11 mouse cellular contexts compared by ENCODE assay signal in the genomic region with DNA sequence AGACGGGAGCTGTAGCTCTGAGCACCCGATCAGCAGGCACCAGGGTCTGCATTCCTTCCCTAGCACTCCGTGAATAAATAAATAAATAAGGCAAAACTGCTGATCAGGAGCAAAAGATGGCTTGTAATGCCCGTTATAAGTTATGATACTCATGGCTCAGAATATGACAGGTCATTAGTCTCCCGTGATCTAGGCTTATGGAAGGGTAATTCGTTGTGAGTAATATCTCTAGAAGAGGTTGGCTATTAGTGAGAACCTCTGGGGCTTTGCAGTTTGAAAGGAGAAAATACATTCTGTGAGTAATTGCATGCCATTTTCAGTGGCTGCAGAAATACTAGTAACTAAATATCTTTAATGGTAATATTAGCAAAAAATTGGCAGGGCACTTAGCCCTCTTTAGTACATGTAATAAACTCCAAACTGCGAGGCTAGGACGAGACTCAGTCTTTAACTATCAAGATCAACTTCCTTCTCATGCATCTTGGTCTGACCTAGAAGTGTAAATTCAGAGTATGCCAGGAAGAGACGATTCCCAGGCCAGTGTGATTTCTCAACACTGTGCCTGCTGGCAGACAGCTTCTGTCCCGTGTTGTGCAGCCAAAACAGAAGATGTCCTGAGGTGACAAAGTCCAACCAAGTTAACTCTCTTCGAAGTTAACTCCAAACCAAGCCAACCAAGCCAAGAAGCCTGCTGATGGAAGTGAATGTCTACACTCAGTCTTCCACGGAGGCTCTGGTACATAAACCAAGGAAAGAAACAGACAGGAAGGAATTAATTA. TPM values are rescaled to one million over a fixed set of nuclear protein-coding genes. Genes with fewer than 3 reads are reported as not detected.
DNase-seq lines count a peak whose midpoint lies in the region; ATAC-seq and TF ChIP-seq lines count a peak whose summit lies in the region.
"Had no signal": no experiment of that assay in that cellular context is flagged by ENCODE, and none has a peak within 500 bp of the region (broad histone marks: within the 10 kb centered on the region; RNA-seq: fewer than 3 reads in every experiment).

No protein-coding gene starts in this region.

- DNase-seq in heart, adult 18-20 months = peak; percentile 30 to 45
- no peak for DNase-seq in heart, adult 8-10 months (ENCODE audit: low spot score)
- DNase-seq in kidney, adult 2 months = peak; percentile 88
- DNase-seq in adipocyte (ENCODE audit: low spot score) = peak; percentile 94
- DNase-seq in gastrocnemius, postnatal 25 days = peak; percentile 49
- no peak for DNase-seq in thymus, postnatal 25 days
- DNase-seq: cerebellum, postnatal 25 days; heart, adult 11 months had no signal

- no peaks in the 10 kb centered on the region for H3K4me1 ChIP-seq in kidney, adult 2 months (ENCODE audit: control insufficient read depth, insufficient read depth, low read length)
- peaks cover 17% of the 10 kb centered on the region for H3K4me1 ChIP-seq in kidney, embryonic 16.5 days (ENCODE audit: insufficient read depth, low read length)

- no peak overlapping the region for H3K4me2 ChIP-seq in kidney, embryonic 16.5 days (replicated peaks; ENCODE audit: low read depth, low read length)
- H3K4me2 ChIP-seq: forebrain, embryonic 13.5 days; liver, embryonic 12.5 days had no signal

- no peak for TF ChIP-seq CTCF in kidney, adult 2 months (conservative IDR thresholded peaks at IDR 0.05; ENCODE audit: insufficient read depth, insufficient read length, low read depth, low read length)

- H3K9ac ChIP-seq in kidney, embryonic 16.5 days (replicated peaks; ENCODE audit: low read length) = no peak overlapping the region
- H3K9ac ChIP-seq: forebrain, embryonic 13.5 days; liver, embryonic 12.5 days had no signal

- WGBS in kidney, adult 2 months = 40% methylated on average over 12 of the region's 12 CpGs
- WGBS in kidney, embryonic 16.5 days = 56% methylated on average over 12 of the region's 12 CpGs

- H3K4me3 ChIP-seq in kidney, adult 2 months (ENCODE audit: insufficient read depth, low read depth, low read length) = no peak overlapping the region
- H3K4me3 ChIP-seq in kidney, embryonic 16.5 days (ENCODE audit: low read length) = no peak overlapping the region
- H3K4me3 ChIP-seq: forebrain, embryonic 13.5 days; liver, embryonic 12.5 days had no signal

- H3K27ac ChIP-seq in kidney, adult 2 months (ENCODE audit: insufficient read depth, low read depth, low read length) = no peak overlapping the region
- no peak overlapping the region for H3K27ac ChIP-seq in kidney, embryonic 16.5 days (ENCODE audit: low read length)
- H3K27ac ChIP-seq: forebrain, embryonic 13.5 days; liver, embryonic 12.5 days had no signal

- H3K36me3 ChIP-seq in kidney, adult 2 months (ENCODE audit: control insufficient read depth, insufficient read depth, low read length) = no peaks in the 10 kb centered on the region
- no peaks in the 10 kb centered on the region for H3K36me3 ChIP-seq in kidney, embryonic 16.5 days (ENCODE audit: insufficient read depth, low read length)
- H3K36me3 ChIP-seq: liver, embryonic 12.5 days had no signal

- TF ChIP-seq POLR2A in kidney, adult 2 months (IDR thresholded peaks at IDR 0.05; ENCODE audit: low read depth, low read length) = no peak

- no peaks in the 10 kb centered on the region for H3K27me3 ChIP-seq in kidney, adult 2 months (replicated peaks; ENCODE audit: control insufficient read depth, insufficient read depth, low read length)
- H3K27me3 ChIP-seq in kidney, embryonic 16.5 days (ENCODE audit: insufficient read depth, low read length) = no peaks in the 10 kb centered on the region
- H3K27me3 ChIP-seq: forebrain, embryonic 13.5 days; liver, embryonic 12.5 days had no signal

- no peak for ATAC-seq in kidney, embryonic 16.5 days (ENCODE audit: low FRiP score, low TSS enrichment)
- ATAC-seq: forebrain, embryonic 13.5 days; liver, embryonic 12.5 days had no signal

- no peaks in the 10 kb centered on the region for H3K9me3 ChIP-seq in kidney, embryonic 16.5 days (ENCODE audit: low read length)
- H3K9me3 ChIP-seq: forebrain, embryonic 13.5 days; liver, embryonic 12.5 days had no signal

RNA-seq across cellular contexts. Expression of gene St8sia1, which starts 34.2 kb away (rescaled TPM):
- total RNA-seq in heart, adult 18-20 months (2021) = under 1 TPM; 0.10 to 0.57 TPM
- under 1 TPM; 0.09 to 0.25 (median 0.17) TPM for total RNA-seq in heart, adult 8-10 months (2022)
- 13.2 and 14.3 TPM in 2 replicates for polyA plus RNA-seq in kidney, adult 2 months (2012; rRNA removed)
- 4.2 and 4.5 TPM in 2 replicates for polyA plus RNA-seq in kidney, embryonic 16.5 days (2015; fragmentation: Nextera tagmentation; extraction: Ambion mirVana)
- under 1 TPM; 0.05 to 0.19 TPM for total RNA-seq in gastrocnemius, postnatal 25 days (2021)

Comparison
In these comparisons a context has a peak if more than half of its experiments do, and no peak if none do; other contexts are left out.
1. DNase-seq: peak in heart, adult 18-20 months (2 of 2), kidney, adult 2 months (single experiment), adipocyte (single experiment) and gastrocnemius, postnatal 25 days (single experiment); none in heart, adult 8-10 months (single experiment) and thymus, postnatal 25 days (single experiment).